Mouse (Mus musculus): ENCODE measurements around the gene Zfp354a. TPM values are rescaled to one million over a fixed set of nuclear protein-coding genes. Genes with fewer than 3 reads are reported as not detected.

Zfp354a gene
- total and polyA plus RNA-seq, 3 experiments, result not detected

- Histone ChIP-seq H3K4me1 (ENCODE audit: control insufficient read depth in 1 of 2, insufficient read depth in 2 of 2, low read length in 2 of 2) (no peaks in the 10 kb centered on the region), H3K27ac (ENCODE audit: control insufficient read depth, low read depth, low read length) (no peak overlapping the region), H3K27me3 (ENCODE audit: control insufficient read depth in 1 of 2, insufficient read depth in 2 of 2, low read length in 2 of 2) (no peaks in the 10 kb centered on the region), H3K36me3 (ENCODE audit: control insufficient read depth in 1 of 2, insufficient read depth in 2 of 2, low read length in 2 of 2) (no peaks in the 10 kb centered on the region), H3K4me3 (ENCODE audit: control insufficient read depth in 1 of 2, insufficient read depth in 1 of 2, low read depth in 2 of 2, low read length in 2 of 2) (no peak overlapping the region), H3K79me2 (ENCODE audit: control insufficient read depth, insufficient read depth, low read length, poor library complexity) (no peaks in the 10 kb centered on the region), H3K9me3 (replicated peaks; ENCODE audit: insufficient read depth, low read length) (no peaks in the 10 kb centered on the region), H3K9ac (ENCODE audit: control insufficient read depth, low read depth, low read length, poor library complexity, severe bottlenecking) (no peak overlapping the region)
- TF ChIP-seq SIN3A (IDR thresholded peaks at IDR 0.05; ENCODE audit: low read length) (no peak), ZMIZ1 (IDR thresholded peaks at IDR 0.05; ENCODE audit: low read depth, low read length) (no peak), EP300 (IDR thresholded peaks at IDR 0.05; ENCODE audit: low read depth in 1 of 2, low read length in 2 of 2) (no peak), KAT2A (conservative IDR thresholded peaks at IDR 0.05; ENCODE audit: low read depth, low read length) (no peak), MAZ (IDR thresholded peaks at IDR 0.05; ENCODE audit: low read depth, low read length) (no peak), BHLHE40 (IDR thresholded peaks at IDR 0.05; ENCODE audit: borderline replicate concordance, low read depth, low read length) (no peak), CTCF (IDR thresholded peaks at IDR 0.05 in 2 of 3, conservative IDR thresholded peaks at IDR 0.05 in 1 of 3; ENCODE audit: control insufficient read depth in 1 of 3, insufficient read depth in 1 of 3, low read depth in 2 of 3, low read length in 3 of 3, poor library complexity in 1 of 3, severe bottlenecking in 1 of 3) (no peak), TBP (IDR thresholded peaks at IDR 0.05; ENCODE audit: low read depth, low read length) (no peak), ZKSCAN1 (IDR thresholded peaks at IDR 0.05; ENCODE audit: low read depth, low read length) (no peak), CHD2 (IDR thresholded peaks at IDR 0.05; ENCODE audit: low read length) (no peak)
- no peak for DNase-seq (ENCODE audit: low read depth, low spot score)
Observed at GRCm38 (mm10) chr11:51084527-51084926, 25.5 kb downstream of the Zfp354a start.

- TF ChIP-seq GATA1 (IDR thresholded peaks at IDR 0.05; ENCODE audit: low read depth, low read length) (no peak), USF1 (IDR thresholded peaks at IDR 0.05; ENCODE audit: low read depth, low read length) (no peak), ZC3H11A (IDR thresholded peaks at IDR 0.05; ENCODE audit: low read depth, low read length) (no peak), MXI1 (IDR thresholded peaks at IDR 0.05; ENCODE audit: low read depth, low read length) (no peak), POLR2AphosphoS2 (IDR thresholded peaks at IDR 0.05; ENCODE audit: low read length) (no peak), EP300 (IDR thresholded peaks at IDR 0.05; ENCODE audit: low read depth in 1 of 2, low read length in 2 of 2) (no peak), KAT2A (conservative IDR thresholded peaks at IDR 0.05; ENCODE audit: low read depth, low read length) (no peak), POLR2AphosphoS5 (IDR thresholded peaks at IDR 0.05; ENCODE audit: borderline replicate concordance, low read depth, low read length) (no peak), HCFC1 (IDR thresholded peaks at IDR 0.05; ENCODE audit: low read depth, low read length) (no peak), CTCF (IDR thresholded peaks at IDR 0.05 in 2 of 3, conservative IDR thresholded peaks at IDR 0.05 in 1 of 3; ENCODE audit: control insufficient read depth in 1 of 3, insufficient read depth in 1 of 3, low read depth in 2 of 3, low read length in 3 of 3, poor library complexity in 1 of 3, severe bottlenecking in 1 of 3) (no peak)
- no peaks in the 10 kb centered on the region for H3K9me3 ChIP-seq (replicated peaks; ENCODE audit: insufficient read depth, low read length)
- H3K9ac ChIP-seq (ENCODE audit: control insufficient read depth, low read depth, low read length, poor library complexity, severe bottlenecking), result no peak overlapping the region
- H3K4me3 ChIP-seq (ENCODE audit: control insufficient read depth in 1 of 2, insufficient read depth in 1 of 2, low read depth in 2 of 2, low read length in 2 of 2), result no peak overlapping the region
- H3K27ac ChIP-seq (ENCODE audit: control insufficient read depth, low read depth, low read length), result no peak overlapping the region
- no peaks in the 10 kb centered on the region for H3K79me2 ChIP-seq (ENCODE audit: control insufficient read depth, insufficient read depth, low read length, poor library complexity)
- H3K36me3 ChIP-seq (ENCODE audit: control insufficient read depth in 1 of 2, insufficient read depth in 2 of 2, low read length in 2 of 2), result no peaks in the 10 kb centered on the region
- no peak for DNase-seq (ENCODE audit: low read depth, low spot score)
- H3K27me3 ChIP-seq (ENCODE audit: control insufficient read depth in 1 of 2, insufficient read depth in 2 of 2, low read length in 2 of 2), result no peaks in the 10 kb centered on the region
- H3K4me1 ChIP-seq (ENCODE audit: control insufficient read depth in 1 of 2, insufficient read depth in 2 of 2, low read length in 2 of 2), result no peaks in the 10 kb centered on the region
Observed at GRCm38 (mm10) chr11:51085269-51085668, 26.2 kb downstream of the Zfp354a start.
